Mouse (Mus musculus) bone marrow macrophage, adult 2 months (primary cell): ENCODE measurements at regions not wholly inside any gene's neighbourhood (a gene's known extent, or its start where the extent isn't known, plus 50 kb on each side); places are given as distances from the start of the nearest gene placed in this dataset.
"Not testable (repeated sequence)": the region's sequence is repeated elsewhere in the genome, so short reads cannot be mapped to it uniquely, and the experiment has no call there.

Experiments used
- H3K27ac ChIP-seq: 2 replicates; pipeline ENCODE4 v1.5.1; 2012; ENCODE audit warnings: low read depth, low read length; ENCODE audit not compliant: insufficient read depth
- H3K4me1 ChIP-seq: 2 replicates; pipeline ENCODE4 v1.6.1; 2012; ENCODE audit warnings: low read length; ENCODE audit not compliant: control insufficient read depth, insufficient read depth
- H3K4me3 ChIP-seq: 2 replicates; pipeline ENCODE4 v1.5.1; 2012; ENCODE audit warnings: mild to moderate bottlenecking, low read length, moderate library complexity; ENCODE audit not compliant: insufficient read depth
- CTCF ChIP-seq: IDR thresholded peaks from 2 replicates; pipeline ENCODE4 v1.5.1; 2012; ENCODE audit warnings: low read depth, mild to moderate bottlenecking, low read length, moderate library complexity
- POLR2A ChIP-seq: IDR thresholded peaks from 2 replicates; pipeline ENCODE4 v1.6.1; 2012; ENCODE audit warnings: mild to moderate bottlenecking, low read depth, low read length, borderline replicate concordance

- Histone ChIP-seq H3K4me1 (0 out of 2 replicates have a peak, but pooled peaks cover 2% of the 10 kb centered on the region), H3K27ac (no peak overlapping the region), H3K4me3 (no peak overlapping the region)
- TF ChIP-seq CTCF, result no peak
- TF ChIP-seq POLR2A, result no peak
These were observed 475.5 kb upstream of the Smim15 start for GRCm38 (mm10) chr13:107568701-107569121.

DNA sequence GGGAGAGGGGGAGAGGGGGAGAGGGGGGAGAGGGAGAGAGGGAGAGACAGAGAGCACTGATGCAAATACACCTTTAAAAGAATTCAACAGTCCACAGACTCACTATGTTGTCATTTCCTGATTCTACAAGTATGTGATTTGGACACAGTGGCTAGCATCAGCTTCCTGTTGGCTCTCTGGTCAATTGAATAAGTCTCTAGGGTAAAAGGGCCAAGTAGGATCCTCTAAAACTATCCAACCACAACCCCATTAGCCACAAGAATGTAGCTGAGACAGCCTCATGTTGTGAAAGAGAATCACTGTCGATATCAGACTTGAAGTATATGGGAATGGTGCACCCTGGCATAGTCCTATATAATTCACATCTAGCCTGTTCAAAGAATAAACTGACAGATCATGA lies 481.8 kb upstream of the Smim15 start:
- H3K4me3 ChIP-seq, result no peak overlapping the region
- TF ChIP-seq CTCF (no peak), POLR2A (no peak)
- no peak overlapping the region for H3K27ac ChIP-seq
- no peaks in the 10 kb centered on the region for H3K4me1 ChIP-seq

DNA sequence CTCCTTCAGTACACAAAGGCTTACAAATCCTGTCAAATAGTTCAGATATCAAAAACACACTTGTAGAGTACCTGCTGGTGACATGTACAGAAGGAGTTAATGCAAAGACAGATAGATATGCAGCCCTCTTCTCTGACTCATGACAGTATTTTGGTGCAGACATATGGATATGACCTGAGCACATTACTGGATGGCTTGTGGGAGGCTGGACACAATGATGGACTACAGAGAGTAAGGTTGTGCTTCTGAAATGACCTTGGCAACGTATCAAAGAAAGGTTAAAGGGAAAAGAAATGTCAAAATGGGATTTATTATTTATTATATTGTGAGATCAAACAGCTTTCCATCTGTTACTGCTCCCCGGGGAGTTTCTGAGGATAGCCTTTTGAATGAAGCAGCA lies 482.7 kb upstream of the Smim15 start:
- H3K4me1 ChIP-seq, result no peaks in the 10 kb centered on the region
- TF ChIP-seq POLR2A (no peak), CTCF (no peak)

GRCm38 (mm10) chr13:107555958-107556357 lies 488.3 kb upstream of the Smim15 start:
- no peak for TF ChIP-seq CTCF
- no peaks in the 10 kb centered on the region for H3K4me1 ChIP-seq
- H3K27ac ChIP-seq, result no peak overlapping the region
- H3K4me3 ChIP-seq, result no peak overlapping the region

More for the DNA sequence above, 482.7 kb upstream of the Smim15 start:
- H3K27ac ChIP-seq, result no peak overlapping the region
- H3K4me3 ChIP-seq, result no peak overlapping the region

DNA sequence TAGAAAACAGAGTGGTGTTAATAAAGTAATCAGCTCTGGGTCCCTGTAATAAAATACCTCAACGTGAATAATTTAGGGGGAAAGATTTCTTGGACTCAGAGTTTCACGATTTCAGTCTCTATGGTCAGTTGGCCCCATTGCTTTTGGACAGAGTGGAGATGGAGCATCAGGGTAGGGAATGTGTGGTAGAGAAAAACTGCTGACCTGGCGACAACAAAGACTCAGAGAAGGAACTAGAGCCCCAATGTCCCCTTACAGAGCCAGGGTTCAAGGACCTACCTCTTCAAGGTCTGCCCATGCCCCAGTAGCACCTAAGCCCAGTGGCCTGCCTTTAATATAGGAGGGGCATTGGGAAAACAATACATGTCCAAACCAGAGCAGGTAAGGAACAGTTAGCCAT lies 490.2 kb upstream of the Smim15 start:
- no peak overlapping the region for H3K27ac ChIP-seq
- no peak overlapping the region for H3K4me3 ChIP-seq
- TF ChIP-seq CTCF (no peak), POLR2A (no peak)
- no peaks in the 10 kb centered on the region for H3K4me1 ChIP-seq

- Histone ChIP-seq H3K4me3 (no peak overlapping the region), H3K4me1 (no peaks in the 10 kb centered on the region), H3K27ac (no peak overlapping the region)
- TF ChIP-seq CTCF (no peak), POLR2A (no peak)
These were observed 492.1 kb upstream of the Smim15 start for GRCm38 (mm10) chr13:107552165-107552564.

- not testable (repeated sequence) for H3K4me3 ChIP-seq, H3K4me1 ChIP-seq, H3K27ac ChIP-seq
These were observed 494.3 kb upstream of the Smim15 start for GRCm38 (mm10) chr13:107549995-107550394.

DNA sequence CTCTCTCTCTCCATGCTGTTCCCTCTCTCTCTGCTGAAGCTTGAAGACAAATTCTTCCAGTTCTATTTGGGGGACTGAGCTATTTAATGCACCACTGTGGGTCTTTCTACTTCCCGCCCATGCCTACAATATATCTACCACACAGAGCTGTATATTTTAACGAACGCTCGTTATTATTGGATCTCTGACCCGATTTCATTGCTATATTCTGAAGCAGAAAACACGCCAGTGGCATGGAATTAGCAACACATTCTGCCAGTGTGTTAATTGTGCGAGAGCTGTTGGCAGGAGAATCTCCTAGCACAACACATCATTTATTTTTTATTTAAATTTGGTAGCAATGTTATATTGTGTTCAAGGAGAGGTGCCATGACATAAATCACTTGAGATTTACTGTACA lies 497.2 kb upstream of the Smim15 start:
- TF ChIP-seq CTCF (no peak), POLR2A (no peak)
- H3K4me1 ChIP-seq, result no peaks in the 10 kb centered on the region
- H3K4me3 ChIP-seq, result no peak overlapping the region
- H3K27ac ChIP-seq, result no peak overlapping the region

GRCm38 (mm10) chr13:107546181-107546900 lies 497.9 kb upstream of the Smim15 start:
- no peak for TF ChIP-seq CTCF
- no peak for TF ChIP-seq POLR2A
- Histone ChIP-seq H3K4me3 (no peak overlapping the region), H3K4me1 (no peaks in the 10 kb centered on the region), H3K27ac (no peak overlapping the region)

- Histone ChIP-seq H3K27ac (no peak overlapping the region), H3K4me3 (no peak overlapping the region), H3K4me1 (no peaks in the 10 kb centered on the region)
- TF ChIP-seq CTCF (no peak), POLR2A (no peak)
These were observed 502.7 kb upstream of the Smim15 start for GRCm38 (mm10) chr13:107541635-107541955.
